Mouse (Mus musculus) left cerebral cortex, postnatal 25 days (tissue): ENCODE results near the gene Foxi1. TPM values are rescaled to one million over a fixed set of nuclear protein-coding genes. Genes with fewer than 3 reads are reported as not detected.

Experiments
- DNase-seq, 2 experiments: peaks; one replicate each; pipeline ENCODE4 v3.0.0; 2022; ENCODE audit warnings: low spot score in 2 of 2, mixed read lengths in 1 of 2
- intact Hi-C: fragments of 180-260 bp; cut with DNase I; formaldehyde crosslinking; loops from one replicate; pipeline ENCODE4 v1.15.1; 2025
- total RNA-seq, 2 experiments: library from RNA; stranded (reverse); gene quantifications; 2 replicates each; pipeline ENCODE4 v1.2.3; 2021

Gene Foxi1
- total RNA-seq, 2 experiments from 2014 or later: not detected

- DNase-seq: peak in 1 of 2 experiments; percentile 24
Measured at GRCm38 (mm10) chr11:34169464-34169894, 38.4 kb downstream of the Foxi1 start.

GRCm38 (mm10) chr11:34166392-34166791, 41.5 kb downstream of the Foxi1 start:
- no peak for DNase-seq
- intact Hi-C loops: no loop called here

More at GRCm38 (mm10) chr11:34169464-34169894, 38.4 kb downstream of the Foxi1 start:
- intact Hi-C loops: no loop called here

- intact Hi-C loops: no loop called here
- DNase-seq: no peak
Measured at GRCm38 (mm10) chr11:34165278-34165677, 42.6 kb downstream of the Foxi1 start.

- intact Hi-C loops: no loop called here
- DNase-seq: no peak
Measured at GRCm38 (mm10) chr11:34158916-34159315, 49.0 kb downstream of the Foxi1 start.

- DNase-seq: no peak
- intact Hi-C loops: no loop called here
Measured at GRCm38 (mm10) chr11:34155235-34155634, 52.7 kb downstream of the Foxi1 start.

Other genes starting within 250 kb of the Foxi1 start
- under 1 TPM in 1 of 2 experiments, not detected in 1; 0.25 TPM for gene Kcnmb1, start 245.1 kb downstream of the Foxi1 start, total RNA-seq
- 10 to 100 TPM; 29.8 to 32.3 TPM for gene Kcnip1, start 214.9 kb downstream of the Foxi1 start, total RNA-seq
- gene Lcp2, start 161.2 kb downstream of the Foxi1 start, total RNA-seq: 1 to 10 TPM; 3.2 to 5.0 TPM
- not detected for gene 4930469K13Rik, start 109.5 kb downstream of the Foxi1 start, total RNA-seq
- gene Fam196b, start 106.7 kb upstream of the Foxi1 start, total RNA-seq: 1 to 10 TPM; 1.7 to 1.9 TPM